In genomic region chr2:28496671-28497070, GRCm38 (mm10) we compare ENCODE assay signal across 13 mouse cellular contexts. TPM values are rescaled to one million over a fixed set of nuclear protein-coding genes. Genes with fewer than 3 reads are reported as not detected.
A peak's percentile ranks its signal among the peaks of the same experiment; 100 is the strongest.
DNase-seq lines count a peak whose midpoint lies in the region; ATAC-seq and TF ChIP-seq lines count a peak whose summit lies in the region.
"Had no signal": no experiment of that assay in that cellular context is flagged by ENCODE, and none has a peak within 500 bp of the region (broad histone marks: within the 10 kb centered on the region; RNA-seq: fewer than 3 reads in every experiment).

TSS of gene Gbgt1 (plus strand) at chr2:28496891.

- no peaks in the 10 kb centered on the region for H3K79me2 ChIP-seq in liver, adult 2 months (ENCODE audit: control insufficient read depth, insufficient read depth, low read length)

- 84% methylated on average over 5 of the region's 5 CpGs for WGBS in liver, adult 2 months
- WGBS in liver, postnatal 0 days (ENCODE audit: insufficient replicate concordance), result 70% methylated on average over 5 of the region's 5 CpGs
- 65% methylated on average over 5 of the region's 5 CpGs for WGBS in intestine, embryonic 15.5 days
- 79% methylated on average over 5 of the region's 5 CpGs for WGBS in neural tube, embryonic 15.5 days

- no peak for TF ChIP-seq EP300 in liver, postnatal 0 days (IDR thresholded peaks at IDR 0.05; ENCODE audit: low read depth)

- TF ChIP-seq CTCF in liver, adult 2 months (IDR thresholded peaks at IDR 0.05; ENCODE audit: low read depth, low read length), result no peak
- no peak for TF ChIP-seq CTCF in liver, postnatal 0 days (IDR thresholded peaks at IDR 0.05; ENCODE audit: low read depth)

- DNase-seq in cerebellum, adult 9-11 months, result peak; percentile 4
- DNase-seq in cerebellum, adult 11 months, result no peak
- DNase-seq in liver, adult 2 months (ENCODE audit: extremely low read depth, low read depth, low spot score), result no peak
- DNase-seq in liver, postnatal 0 days, result no peak
- DNase-seq in layer of hippocampus, adult 9-10 months (ENCODE audit: low spot score), result no peak
- DNase-seq in embryo, embryonic 10.5 days (ENCODE audit: low spot score), result no peak

- H3K9me3 ChIP-seq in liver, postnatal 0 days (ENCODE audit: low read length), result no peaks in the 10 kb centered on the region
- no peaks in the 10 kb centered on the region for H3K9me3 ChIP-seq in intestine, embryonic 15.5 days
- H3K9me3 ChIP-seq in neural tube, embryonic 15.5 days (replicated peaks), result no peaks in the 10 kb centered on the region
- H3K9me3 ChIP-seq: forebrain, embryonic 12.5 days; neural tube, embryonic 12.5 days had no signal

- H3K9ac ChIP-seq in liver, adult 2 months (ENCODE audit: low read depth, low read length), result no peak within 1 kb of the TSS
- H3K9ac ChIP-seq in liver, postnatal 0 days (replicated peaks), result no peak within 1 kb of the TSS
- no peak within 1 kb of the TSS for H3K9ac ChIP-seq in intestine, embryonic 15.5 days
- H3K9ac ChIP-seq in neural tube, embryonic 15.5 days (replicated peaks), result no peak within 1 kb of the TSS
- H3K9ac ChIP-seq: forebrain, embryonic 12.5 days; hindbrain, embryonic 14.5 days; neural tube, embryonic 12.5 days had no signal

- no peaks in the 10 kb centered on the region for H3K27me3 ChIP-seq in liver, adult 2 months (ENCODE audit: control insufficient read depth, insufficient read depth, low read length)
- no peaks in the 10 kb centered on the region for H3K27me3 ChIP-seq in liver, postnatal 0 days (ENCODE audit: insufficient read depth, low read length)
- no peaks in the 10 kb centered on the region for H3K27me3 ChIP-seq in intestine, embryonic 15.5 days (replicated peaks)
- no peaks in the 10 kb centered on the region for H3K27me3 ChIP-seq in neural tube, embryonic 15.5 days (replicated peaks)
- H3K27me3 ChIP-seq: forebrain, embryonic 12.5 days; neural tube, embryonic 12.5 days; Patski had no signal

- no peaks in the 10 kb centered on the region for H3K36me3 ChIP-seq in liver, adult 2 months (ENCODE audit: control insufficient read depth, insufficient read depth, low read length)
- H3K36me3 ChIP-seq in liver, postnatal 0 days (replicated peaks; ENCODE audit: insufficient read depth, low read length), result no peaks in the 10 kb centered on the region
- H3K36me3 ChIP-seq in intestine, embryonic 15.5 days, result no peaks in the 10 kb centered on the region
- no peaks in the 10 kb centered on the region for H3K36me3 ChIP-seq in neural tube, embryonic 15.5 days
- H3K36me3 ChIP-seq: forebrain, embryonic 12.5 days; neural tube, embryonic 12.5 days had no signal

- H3K4me2 ChIP-seq in liver, postnatal 0 days (ENCODE audit: low read depth, low read length), result no peak within 1 kb of the TSS
- peak within 1 kb of the TSS; percentile 20 for H3K4me2 ChIP-seq in intestine, embryonic 15.5 days (replicated peaks)
- H3K4me2 ChIP-seq in neural tube, embryonic 15.5 days, result peak within 1 kb of the TSS; percentile 22
- H3K4me2 ChIP-seq: forebrain, embryonic 12.5 days; hindbrain, embryonic 14.5 days; neural tube, embryonic 12.5 days had no signal

- no peaks in the 10 kb centered on the region for H3K4me1 ChIP-seq in liver, adult 2 months (ENCODE audit: control insufficient read depth, insufficient read depth, low read length)
- H3K4me1 ChIP-seq in liver, postnatal 0 days (ENCODE audit: insufficient read depth), result no peaks in the 10 kb centered on the region
- peaks cover 18% of the 10 kb centered on the region; the same call in 1 of the 2 replicates for H3K4me1 ChIP-seq in intestine, embryonic 15.5 days (replicated peaks)
- no peaks in the 10 kb centered on the region for H3K4me1 ChIP-seq in neural tube, embryonic 15.5 days
- H3K4me1 ChIP-seq: forebrain, embryonic 12.5 days; neural tube, embryonic 12.5 days had no signal

- TF ChIP-seq POLR2A in liver, adult 2 months (IDR thresholded peaks at IDR 0.05; ENCODE audit: extremely low read depth, insufficient read depth, low read length), result no peak

- H3K4me3 ChIP-seq in liver, adult 2 months (ENCODE audit: insufficient read depth, low read depth, low read length), result peak within 1 kb of the TSS; percentile 46
- H3K4me3 ChIP-seq in liver, postnatal 0 days (ENCODE audit: low read depth, low read length), result no peak within 1 kb of the TSS
- H3K4me3 ChIP-seq in intestine, embryonic 15.5 days (replicated peaks), result no peak within 1 kb of the TSS
- no peak within 1 kb of the TSS for H3K4me3 ChIP-seq in neural tube, embryonic 15.5 days (replicated peaks)
- H3K4me3 ChIP-seq: forebrain, embryonic 12.5 days; neural tube, embryonic 12.5 days had no signal

- H3K27ac ChIP-seq in liver, adult 2 months (replicated peaks; ENCODE audit: insufficient read depth, low read depth, low read length), result no peak within 1 kb of the TSS
- no peak within 1 kb of the TSS for H3K27ac ChIP-seq in liver, postnatal 0 days (ENCODE audit: low read depth)
- H3K27ac ChIP-seq in intestine, embryonic 15.5 days, result peak within 1 kb of the TSS; percentile 75
- no peak within 1 kb of the TSS for H3K27ac ChIP-seq in neural tube, embryonic 15.5 days (replicated peaks)
- H3K27ac ChIP-seq: forebrain, embryonic 12.5 days; hindbrain, embryonic 14.5 days; neural tube, embryonic 12.5 days had no signal

- ATAC-seq in liver, postnatal 0 days, result no peak
- ATAC-seq in intestine, embryonic 15.5 days, result peak; percentile 47; the same call in 1 of the 2 replicates
- no peak for ATAC-seq in neural tube, embryonic 15.5 days (ENCODE audit: low FRiP score)
- ATAC-seq: Patski had no signal

RNA-seq across cellular contexts. Expression of gene Gbgt1, which starts in this region (rescaled TPM):
- total RNA-seq in liver, adult 2 months (2014; rRNA removed), result 0.65 and 1.7 TPM in 2 replicates
- 0.66 and 0.86 TPM in 2 replicates for polyA plus RNA-seq in liver, adult 2 months (2012; rRNA removed)
- polyA plus RNA-seq in liver, postnatal 0 days (2015; fragmentation: Nextera tagmentation; extraction: Ambion mirVana), result 0.56 and 0.64 TPM in 2 replicates
- polyA plus RNA-seq in intestine, embryonic 15.5 days (2015; fragmentation: Nextera tagmentation; extraction: Ambion mirVana), result 3.7 and 4.0 TPM in 2 replicates
- 1.2 and 2.1 TPM in 2 replicates for polyA plus RNA-seq in neural tube, embryonic 15.5 days (2015; fragmentation: Nextera tagmentation; extraction: Ambion mirVana)
- total RNA-seq: common myeloid progenitor, adult 5-6 weeks had no signal
- polyA plus RNA-seq: Patski had no signal
